Mouse (Mus musculus): ENCODE measurements around the gene Ric8a.

Ric8a gene

DNA sequence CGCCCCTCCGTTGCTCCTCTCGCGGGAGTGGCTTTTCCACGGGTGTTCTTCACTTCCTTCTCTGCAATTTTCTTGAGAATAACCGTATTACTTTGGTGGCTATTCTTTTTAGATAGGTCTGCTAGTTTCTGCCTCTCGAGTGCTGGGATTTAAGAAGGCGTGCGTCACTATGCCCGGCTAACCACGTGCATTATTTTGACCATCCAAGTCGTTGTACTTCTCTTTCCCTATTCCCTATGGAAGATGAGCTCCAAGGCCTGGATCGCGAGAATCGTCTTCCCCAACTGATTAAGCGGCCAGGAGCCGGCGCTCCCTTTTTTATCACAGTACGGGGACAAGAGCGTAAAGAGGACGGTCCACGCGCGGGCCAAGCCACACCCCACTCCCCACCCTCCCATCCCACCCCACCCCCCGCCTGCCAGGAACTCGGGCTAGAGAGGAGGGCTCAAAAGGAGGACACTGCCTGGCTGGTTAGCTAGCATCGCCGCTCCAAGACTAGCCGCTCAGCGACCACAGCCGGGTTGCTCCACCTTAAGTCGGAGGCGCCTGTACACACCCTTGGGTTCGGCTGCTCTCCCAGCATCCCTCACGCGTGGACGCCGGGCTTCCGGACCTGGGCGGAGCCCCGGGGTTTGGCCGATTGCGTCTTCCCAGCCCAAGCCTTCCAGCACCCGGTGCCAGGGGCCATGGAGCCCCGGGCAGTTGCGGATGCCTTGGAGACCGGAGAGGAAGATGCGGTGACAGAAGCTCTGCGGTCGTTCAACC, at the start of gene Ric8a:
Gene Ric8a (plus strand): TSS at position 173 of the 765 bp plus-strand sequence.
- peak; percentile 79 to 85 for DNase-seq

DNA sequence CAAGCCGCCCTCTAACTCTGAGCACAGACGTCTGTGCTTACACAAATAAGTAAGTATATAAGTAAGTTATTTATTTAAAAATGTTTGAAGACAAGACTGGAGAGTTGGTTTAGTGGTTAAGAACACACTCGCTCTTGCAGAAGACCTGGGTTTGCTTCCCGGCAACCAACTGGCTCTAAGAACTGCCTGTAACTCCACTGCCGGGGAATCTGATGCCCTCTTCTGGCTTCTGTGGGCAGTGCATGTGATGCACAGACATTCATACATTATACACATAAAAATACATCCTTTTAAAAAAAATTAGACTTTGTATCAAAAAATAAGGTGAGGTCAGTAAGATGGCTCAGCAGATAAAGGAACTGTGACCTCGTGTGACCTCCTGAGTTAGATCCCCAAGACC, 46.3 kb upstream of the Ric8a start:
- DNase-seq, result no peak

DNA sequence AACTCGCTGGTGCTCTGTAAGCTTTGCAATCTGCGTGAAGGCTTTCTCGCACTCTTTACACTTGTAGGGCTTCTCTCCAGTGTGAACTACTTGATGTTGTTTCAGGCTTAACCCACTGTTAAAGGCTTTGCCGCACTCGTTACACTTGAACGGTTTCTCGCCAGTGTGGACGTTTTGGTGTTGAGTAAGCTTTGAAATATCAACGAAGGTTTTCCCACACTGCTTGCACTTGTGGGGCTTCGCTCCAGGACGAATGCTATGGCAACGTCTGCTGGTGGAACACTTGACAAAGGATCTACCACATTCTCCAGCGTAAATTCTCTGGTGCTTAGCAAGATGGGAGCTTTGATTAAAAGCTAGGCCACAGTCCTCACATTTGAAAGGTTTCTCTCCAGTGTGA, 45.0 kb upstream of the Ric8a start:
- no peak for DNase-seq

DNA sequence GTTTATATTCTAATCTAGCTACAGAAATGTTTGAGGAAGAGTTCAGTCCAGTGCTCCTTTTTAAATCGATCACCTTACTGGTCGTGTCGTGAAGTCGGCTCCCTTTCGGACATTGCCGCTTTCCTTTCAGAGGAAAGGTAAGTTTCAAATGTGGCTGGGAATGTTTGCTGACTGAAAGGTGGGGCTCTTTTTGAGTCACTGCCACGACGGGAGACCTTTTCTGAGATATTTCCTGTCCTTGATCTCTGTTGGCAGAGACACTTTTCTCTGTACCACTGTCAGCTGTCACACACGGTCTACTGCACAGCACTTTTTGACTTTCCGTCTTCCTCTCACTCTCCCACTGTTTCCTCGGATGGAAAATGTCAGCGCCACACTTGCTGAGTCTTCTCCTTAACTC, 43.9 kb upstream of the Ric8a start:
- no peak for DNase-seq

DNA sequence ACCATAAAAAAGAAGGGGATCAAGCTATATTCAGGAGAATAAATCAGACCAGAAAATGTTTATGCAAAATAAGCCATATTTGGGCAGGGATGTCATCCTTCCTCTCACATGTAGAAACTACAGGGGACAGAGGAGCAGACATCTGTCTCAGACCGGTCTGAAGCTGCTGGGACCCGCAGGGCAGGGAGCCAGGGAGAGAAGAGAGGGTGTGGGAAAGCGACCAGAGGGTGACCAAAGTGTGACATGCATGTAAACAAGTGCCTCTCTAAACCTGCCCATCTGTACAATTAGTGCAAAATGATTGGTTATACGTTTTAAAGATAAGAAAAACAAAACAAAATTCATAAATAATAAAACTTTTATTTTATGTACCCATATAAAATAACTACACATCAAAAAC, 36.6 kb upstream of the Ric8a start:
- no peak for DNase-seq

DNA sequence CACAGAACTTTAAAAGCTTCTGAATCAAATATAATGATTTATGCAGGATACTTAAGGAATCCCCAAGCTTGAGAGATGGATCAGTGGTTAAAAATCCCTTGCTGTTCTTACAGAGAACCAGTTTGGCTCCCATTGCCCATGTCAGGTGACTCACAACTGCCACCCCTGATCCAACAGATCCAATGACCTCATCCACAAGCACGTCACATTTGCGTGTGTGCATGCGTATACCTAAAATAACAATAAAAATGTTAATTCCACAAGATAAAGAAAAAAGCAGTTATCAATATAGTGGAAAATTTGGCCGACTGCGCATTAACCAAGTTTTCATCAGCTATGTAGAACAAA, 35.5 kb upstream of the Ric8a start:
- DNase-seq, result no peak

DNA sequence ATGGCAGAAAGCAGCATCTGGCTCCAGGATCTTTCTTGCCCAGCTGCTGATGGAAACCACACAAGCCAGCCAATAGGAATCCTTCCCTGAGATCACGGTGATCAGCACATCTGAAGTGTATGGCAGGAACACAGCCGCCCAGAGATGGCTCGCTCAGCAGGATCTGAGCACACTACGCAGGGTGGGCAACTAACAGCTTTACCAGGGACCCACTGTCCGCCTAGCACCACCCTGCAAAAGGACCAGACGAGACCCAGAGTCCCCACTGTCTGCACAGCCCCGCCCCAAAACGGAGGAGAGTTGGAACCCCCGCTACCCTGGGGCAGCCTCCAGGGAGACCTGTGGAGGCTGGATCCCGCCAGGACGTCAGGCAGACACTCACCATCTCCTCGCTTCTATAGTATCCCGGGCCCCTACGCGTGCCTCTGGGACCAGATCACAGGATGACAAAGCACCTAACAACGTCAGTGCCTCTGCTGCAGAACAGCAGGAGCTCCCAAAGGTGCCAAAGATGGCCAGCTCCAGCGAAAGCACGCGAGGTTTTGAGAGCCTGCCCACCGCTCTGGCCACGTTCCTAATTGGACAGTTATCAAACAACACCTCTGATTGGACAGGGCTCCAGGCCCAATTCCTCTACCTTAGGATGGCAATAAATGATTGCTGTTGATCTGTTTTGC, 35.0 kb upstream of the Ric8a start, which contains the start of gene Zfp941:
Gene Zfp941 (minus strand): TSS at position 526 of the 677 bp plus-strand sequence.
- no peak for DNase-seq

DNA sequence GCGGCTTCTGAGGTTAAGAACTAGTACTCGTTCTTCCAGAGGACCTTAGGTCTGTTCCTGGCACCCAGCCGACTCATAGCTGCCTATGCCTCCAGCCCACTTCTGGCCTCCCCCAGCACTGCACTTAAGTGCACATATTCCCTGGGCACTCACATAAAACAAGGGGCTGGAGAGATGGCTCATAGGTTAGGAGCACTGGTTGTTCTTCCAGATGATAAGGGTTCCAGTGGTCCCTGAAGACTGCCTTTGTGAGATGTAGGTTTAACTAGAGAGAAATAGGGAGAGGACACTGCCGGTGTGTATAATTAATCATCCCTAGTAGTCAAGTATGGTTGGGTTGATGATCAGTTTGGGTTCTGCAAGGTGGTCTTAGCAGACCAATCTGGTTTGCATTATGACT, 34.0 kb upstream of the Ric8a start:
- DNase-seq, result no peak

DNA sequence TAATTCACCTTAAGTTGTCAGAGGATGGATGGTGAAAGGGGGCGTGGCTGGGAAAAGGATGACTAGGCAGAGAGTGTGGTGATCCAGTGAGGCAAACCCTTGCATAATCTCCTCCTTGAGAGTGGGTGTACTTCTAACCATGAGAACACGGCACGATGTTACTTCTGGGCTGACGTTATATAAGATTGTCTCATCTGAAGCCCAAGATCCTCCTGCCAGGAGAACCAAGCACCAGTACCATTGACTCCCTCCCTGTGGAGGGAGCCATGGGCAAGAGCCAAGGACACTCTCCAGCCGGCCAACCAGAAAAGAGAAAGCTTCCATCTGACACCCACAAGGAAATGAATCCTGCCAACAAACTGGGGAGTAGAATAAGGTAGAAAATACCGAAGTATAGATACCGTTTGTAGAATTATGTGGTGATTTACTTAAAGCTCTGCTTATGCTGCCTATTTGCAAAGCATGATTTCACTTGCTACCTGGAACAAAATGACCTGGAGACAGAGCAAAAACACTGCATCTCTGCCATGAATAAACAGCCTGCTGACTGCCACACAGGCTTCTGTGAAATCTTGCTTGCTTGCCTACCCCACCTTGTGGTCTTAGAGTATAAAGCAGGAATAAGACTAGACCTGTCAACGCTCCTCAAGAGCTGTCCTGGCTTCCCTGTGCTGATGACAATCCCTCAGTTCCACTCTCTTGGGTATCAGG, 28.4 kb upstream of the Ric8a start:
- no peak for DNase-seq

DNA sequence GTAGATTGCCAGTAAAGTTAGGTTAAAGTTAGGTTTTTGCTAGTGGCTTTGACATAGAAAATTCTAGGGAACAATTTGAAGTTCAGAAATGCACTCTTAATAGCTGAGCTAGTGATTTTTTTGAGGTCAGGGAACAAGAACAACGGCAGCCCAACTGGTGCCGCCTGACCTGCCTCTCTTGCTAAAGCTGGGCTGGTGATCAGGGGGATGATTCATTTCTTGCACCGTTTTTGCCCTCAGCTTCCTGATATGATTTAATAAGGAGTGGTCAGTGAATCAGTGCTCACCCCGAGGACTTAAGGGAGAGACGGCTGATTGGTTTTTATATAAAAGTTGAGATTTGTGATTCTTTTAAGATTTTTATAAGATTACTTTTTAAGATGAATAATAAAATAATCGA, 25.3 kb upstream of the Ric8a start:
- DNase-seq, result no peak

DNA sequence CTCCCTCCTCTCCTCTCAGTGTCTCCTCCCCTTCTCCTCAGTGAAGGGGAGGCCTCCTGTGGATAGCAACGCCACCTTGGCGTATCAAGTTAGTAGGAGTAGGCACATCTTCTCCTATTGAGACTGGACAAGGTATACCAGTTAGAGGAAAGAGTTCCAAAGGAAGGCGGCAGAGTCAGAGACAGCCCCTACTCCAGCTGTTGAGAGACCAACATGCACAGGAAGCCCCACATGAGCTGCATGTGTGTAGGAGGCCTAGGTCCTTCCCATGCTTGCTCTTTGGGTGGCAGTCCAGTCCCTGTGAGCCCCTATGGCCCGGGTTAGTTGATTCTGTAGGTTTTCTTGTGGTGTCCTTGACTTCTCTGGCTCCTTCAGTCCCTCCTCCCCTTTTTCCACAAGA, 23.4 kb upstream of the Ric8a start:
- DNase-seq, result no peak

DNA sequence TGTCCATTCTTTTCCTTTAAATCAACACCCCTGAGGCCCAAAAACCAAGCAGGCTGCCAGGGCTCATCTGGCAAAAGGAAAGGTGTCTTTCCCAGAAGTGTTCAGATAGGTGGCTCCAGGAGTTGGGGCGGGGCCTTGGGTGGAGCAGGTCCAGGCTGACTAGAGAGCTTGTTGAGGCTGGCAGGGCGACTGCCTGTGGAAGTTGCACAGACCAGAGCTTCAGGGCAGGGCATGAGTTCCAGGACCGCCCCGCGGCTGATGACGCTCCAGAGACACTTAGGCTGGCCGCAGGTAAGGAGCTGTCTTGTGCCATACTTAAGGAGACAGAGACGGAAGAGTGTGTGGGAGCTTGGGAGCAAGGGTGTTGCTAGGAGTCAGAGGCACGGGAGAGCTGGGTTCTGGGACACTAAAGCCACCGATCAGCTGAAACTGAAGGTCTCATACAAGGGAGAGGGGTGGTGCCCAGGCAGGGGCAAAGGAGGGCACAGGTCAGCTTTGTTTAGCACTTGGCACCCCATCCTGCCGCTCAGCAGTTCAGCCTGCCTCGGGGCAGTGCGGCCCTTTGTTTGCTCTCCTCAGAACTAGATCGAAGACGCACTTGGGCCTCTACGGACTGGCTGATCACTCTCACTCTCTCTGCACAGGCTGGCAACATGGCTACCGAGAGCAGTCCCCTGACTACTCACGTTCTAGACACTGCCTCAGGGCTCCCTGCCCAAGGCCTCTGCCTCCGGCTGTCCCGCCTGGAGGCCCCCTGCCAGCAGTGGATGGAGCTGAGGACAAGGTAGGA, 21.6 kb upstream of the Ric8a start, which contains the start of gene Urah:
Gene Urah (plus strand): TSS at position 51 of the 790 bp plus-strand sequence.
- DNase-seq, result no peak

DNA sequence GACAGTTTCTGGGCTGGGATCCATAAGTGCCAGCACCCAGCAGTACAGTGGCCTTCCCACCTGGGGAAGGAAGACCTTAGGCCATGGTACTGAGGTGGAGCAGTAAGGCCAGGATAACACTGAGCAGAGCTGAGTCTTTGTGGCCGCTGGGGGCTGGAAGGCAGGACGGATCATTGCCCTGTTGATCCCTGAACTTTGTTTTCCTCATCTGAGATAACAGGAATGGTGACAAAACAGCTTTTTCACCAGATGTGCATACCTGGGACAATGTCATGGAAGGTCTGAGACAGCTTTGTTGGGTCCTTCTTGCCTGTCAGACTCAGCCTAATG, 21.0 kb upstream of the Ric8a start:
- no peak for DNase-seq

DNA sequence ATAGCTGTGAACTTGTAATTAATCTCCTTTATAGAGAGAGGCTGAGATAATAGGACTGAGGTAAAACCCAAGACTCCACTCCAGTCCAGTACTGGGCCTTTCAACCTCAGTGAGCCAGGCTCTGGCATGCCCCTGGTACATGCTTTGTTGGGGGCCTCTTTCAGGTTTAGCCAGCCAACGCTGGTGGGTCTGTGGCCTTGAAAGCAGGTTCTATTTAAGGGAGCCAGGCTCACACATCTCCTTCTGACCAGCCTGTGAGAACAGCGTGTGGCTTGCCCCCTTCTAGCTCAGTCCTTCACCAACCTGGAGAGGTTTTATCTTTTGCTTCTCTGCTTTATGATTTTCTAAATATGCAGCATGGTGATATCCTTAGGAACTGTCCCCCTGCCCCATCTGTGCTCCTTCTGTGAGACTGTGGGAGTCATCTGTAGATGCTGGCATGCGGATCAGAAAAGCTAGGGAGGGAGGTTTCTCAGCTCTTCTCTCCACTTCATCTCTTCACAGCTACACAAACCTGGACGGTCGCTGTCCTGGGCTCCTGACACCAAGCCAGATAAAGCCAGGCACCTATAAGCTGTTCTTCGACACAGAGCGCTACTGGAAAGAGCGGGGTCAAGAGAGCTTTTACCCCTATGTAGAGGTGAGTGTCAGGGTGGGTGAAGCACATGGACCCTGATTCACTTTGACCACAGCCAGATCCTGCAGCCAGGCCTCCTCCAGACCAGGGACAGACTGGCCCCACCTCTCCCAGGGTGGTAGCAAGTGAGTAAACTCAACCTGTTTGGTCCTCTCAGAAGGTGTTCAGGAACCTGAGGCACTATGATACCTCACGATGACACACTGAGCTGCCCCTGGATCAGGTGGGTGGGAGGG, 20.3 kb upstream of the Ric8a start:
- no peak for DNase-seq

DNA sequence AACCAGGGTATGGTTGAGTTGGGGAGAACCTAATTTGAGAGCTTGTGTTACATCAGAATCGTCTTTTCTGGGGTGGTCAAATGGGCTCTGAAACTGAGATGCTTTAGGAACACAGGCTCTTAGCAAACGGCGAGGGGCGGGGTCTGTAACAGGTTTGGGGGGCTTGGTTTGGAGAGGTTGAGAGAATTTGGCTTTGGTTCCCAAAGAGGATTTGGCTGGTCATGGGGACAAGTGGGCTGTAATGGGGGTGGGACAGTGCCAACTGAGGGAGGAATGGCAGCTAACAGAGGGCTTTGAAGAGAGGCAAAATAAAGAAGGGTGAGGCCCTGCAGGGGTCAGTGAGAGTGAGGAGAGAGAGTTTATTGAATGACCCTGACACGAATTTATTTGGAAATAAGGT, 17.2 kb upstream of the Ric8a start:
- DNase-seq, result no peak

DNA sequence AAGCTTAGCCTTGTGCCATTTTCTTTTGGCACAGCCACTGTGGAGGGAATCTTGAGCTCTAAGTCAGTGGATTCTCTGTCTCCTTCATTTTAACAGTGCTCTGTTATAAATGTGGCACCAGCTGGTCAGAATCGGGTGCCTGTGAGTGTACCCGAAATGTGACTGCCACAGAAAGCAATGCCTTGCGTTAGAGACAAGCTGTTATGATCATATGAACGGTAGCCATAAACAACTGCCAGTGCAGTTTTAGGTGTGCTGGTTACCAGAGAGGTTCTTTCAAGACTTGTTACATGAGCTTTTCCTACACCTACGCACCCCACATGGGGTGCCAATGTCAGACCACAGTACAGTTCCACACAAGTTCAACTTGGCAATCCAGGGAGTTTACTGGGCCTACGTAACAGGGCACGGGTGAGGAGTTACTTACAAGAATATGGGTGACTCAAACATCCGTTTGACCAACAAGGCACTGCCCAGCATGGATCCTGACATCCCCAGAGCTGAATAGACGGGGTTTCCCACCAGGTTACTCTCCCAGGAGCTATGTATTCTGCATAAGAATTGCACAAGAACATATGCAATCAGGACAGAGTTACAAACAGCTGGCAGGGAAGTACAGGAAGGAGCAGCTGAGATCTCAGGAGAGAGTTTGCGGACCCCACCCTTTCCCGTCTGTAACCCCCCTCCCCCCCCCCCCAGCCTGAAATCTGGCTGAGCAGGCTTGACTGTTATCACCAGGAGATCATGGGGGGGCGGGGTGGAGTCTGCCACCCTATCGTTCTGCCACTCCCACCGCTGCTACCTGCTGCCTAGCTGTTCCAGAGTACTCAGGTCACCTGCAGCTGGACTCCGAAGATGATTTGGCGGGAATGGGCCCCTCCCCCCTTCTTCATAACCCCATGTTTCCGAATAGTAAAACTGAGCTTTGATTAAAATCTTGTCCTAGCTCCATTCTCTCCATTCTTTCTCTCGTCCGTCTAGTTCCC, 15.7 kb upstream of the Ric8a start:
- no peak for DNase-seq

DNA sequence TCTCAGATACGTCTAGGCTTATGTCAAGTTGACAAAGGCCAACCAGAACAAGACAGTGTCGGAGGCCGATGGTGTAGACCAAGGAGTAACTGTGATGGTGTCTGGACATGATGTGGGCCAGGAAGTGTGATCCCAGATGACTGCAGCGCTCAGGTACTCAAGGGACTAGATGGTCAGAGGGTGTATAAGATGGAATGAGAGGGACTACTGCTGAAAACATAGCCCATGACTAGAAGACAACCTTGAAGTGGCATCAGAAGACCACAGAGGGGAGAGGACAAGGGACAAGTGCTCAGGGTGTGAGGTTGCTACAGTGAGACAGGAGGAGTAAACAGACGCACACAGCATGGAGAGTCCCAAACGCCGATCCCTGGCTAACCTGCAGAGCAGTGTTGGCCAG, 13.0 kb upstream of the Ric8a start:
- no peak for DNase-seq

DNA sequence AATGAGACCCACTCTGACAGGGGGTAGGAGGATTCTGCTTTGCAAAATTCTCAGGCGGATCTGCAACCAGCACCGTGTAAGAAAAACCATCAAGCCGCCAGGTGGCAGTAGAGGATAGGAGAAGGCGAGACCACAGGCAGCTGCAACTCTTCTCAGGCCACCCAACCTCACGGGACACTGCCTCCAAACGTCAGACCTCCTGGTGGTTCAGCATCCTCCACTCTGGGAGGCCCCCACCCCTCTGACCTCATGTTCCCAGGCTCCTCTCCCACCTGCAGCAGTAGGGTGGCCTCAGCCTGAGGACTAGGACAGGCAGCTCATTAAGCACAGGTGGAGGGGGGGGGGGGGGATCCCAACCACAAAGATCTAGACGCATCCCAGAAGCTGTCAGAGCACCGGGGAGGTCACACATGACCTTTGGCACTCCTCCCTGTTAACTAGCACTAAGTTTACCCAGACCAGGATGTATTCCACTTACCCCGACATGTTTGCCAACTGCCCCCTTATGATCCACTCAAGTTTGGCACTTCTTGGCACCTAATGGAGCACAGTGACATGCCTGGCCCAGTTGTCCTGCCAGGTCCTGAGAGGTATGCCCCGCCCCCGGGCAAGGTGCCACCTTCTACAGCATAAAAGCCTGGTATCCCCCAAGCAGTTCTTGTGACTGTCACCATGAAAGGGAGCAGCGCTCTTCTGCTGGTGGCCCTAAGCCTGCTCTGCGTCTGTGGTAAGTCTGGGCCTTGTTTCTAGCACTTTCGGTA, 11.7 kb upstream of the Ric8a start, which contains the start of gene Scgb1c1:
Gene Scgb1c1 (plus strand): TSS at position 643 of the 761 bp plus-strand sequence.
- DNase-seq, result peak; percentile 73 to 93

DNA sequence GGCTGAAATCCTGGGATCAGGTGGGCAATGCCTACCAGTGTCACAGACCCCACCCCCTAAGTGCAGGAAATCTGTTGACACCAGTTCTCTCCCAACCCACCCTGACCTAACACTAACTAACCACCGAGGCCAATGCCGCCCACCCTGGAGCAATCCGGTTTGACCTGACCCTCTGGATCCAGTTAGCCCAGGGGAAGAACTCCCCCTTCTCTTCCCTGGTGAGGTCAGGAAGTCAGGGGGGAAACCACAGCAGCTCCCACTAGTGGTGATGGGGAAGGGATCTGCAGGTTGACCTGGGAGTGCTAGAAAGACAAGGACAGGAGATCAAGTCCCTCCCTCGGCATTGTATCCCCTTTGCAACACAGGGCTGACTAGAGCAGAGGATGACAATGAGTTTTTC, 11.1 kb upstream of the Ric8a start:
- no peak for DNase-seq

DNA sequence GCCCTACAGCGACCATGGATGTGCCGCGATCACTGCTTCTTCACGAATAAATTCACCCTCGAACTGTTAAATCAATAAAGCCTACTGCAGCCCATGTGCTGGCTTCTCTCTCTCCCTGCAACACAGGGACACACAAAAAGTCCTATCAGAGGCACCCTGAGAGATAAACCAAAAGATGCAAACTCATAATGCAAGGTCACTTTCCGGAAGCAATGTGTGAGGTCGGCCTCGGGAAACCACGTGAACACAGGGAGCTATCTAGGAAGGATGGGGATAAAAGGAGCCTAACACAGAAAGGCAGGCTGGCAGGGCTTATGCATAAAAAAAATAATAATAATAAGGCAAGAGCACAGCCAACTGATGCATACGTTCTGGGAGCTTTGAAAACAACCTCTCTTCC, 10.1 kb upstream of the Ric8a start:
- no peak for DNase-seq
